36 mouse cellular contexts compared by ENCODE assay signal in genomic region chr17:65649175-65649493, GRCm38 (mm10). TPM values are rescaled to one million over a fixed set of nuclear protein-coding genes. Genes with fewer than 3 reads are reported as not detected.
A peak's percentile ranks its signal among the peaks of the same experiment; 100 is the strongest.
DNase-seq lines count a peak whose midpoint lies in the region; ATAC-seq and TF ChIP-seq lines count a peak whose summit lies in the region.
"Had no signal": no experiment of that assay in that cellular context is flagged by ENCODE, and none has a peak within 500 bp of the region (broad histone marks: within the 10 kb centered on the region; RNA-seq: fewer than 3 reads in every experiment).

No protein-coding gene starts in this region.

- H3K36me3 ChIP-seq in hindbrain, embryonic 10.5 days, result peaks cover 21% of the 10 kb centered on the region; the same call in 1 of the 2 replicates
- H3K36me3 ChIP-seq in hindbrain, embryonic 16.5 days (ENCODE audit: control insufficient read depth, insufficient read depth, low read length), result peaks cover 3% of the 10 kb centered on the region; the same call in 1 of the 2 replicates
- H3K36me3 ChIP-seq in midbrain, embryonic 16.5 days (ENCODE audit: control insufficient read depth, insufficient read depth, low read length), result no peaks in the 10 kb centered on the region
- peaks cover 6% of the 10 kb centered on the region for H3K36me3 ChIP-seq in midbrain, postnatal 0 days (ENCODE audit: insufficient read depth, low read length)
- H3K36me3 ChIP-seq: embryonic facial prominence, embryonic 15.5 days; G1E; liver, embryonic 12.5 days had no signal

- H3K4me2 ChIP-seq in hindbrain, embryonic 16.5 days (ENCODE audit: low read length), result no peak overlapping the region
- H3K4me2 ChIP-seq in midbrain, embryonic 16.5 days (ENCODE audit: low read length), result no peak overlapping the region
- no peak overlapping the region for H3K4me2 ChIP-seq in midbrain, postnatal 0 days (ENCODE audit: low read depth, low read length, poor library complexity, severe bottlenecking)
- H3K4me2 ChIP-seq: embryonic facial prominence, embryonic 15.5 days; forebrain, embryonic 12.5 days; heart, embryonic 13.5 days; hindbrain, embryonic 15.5 days; kidney, embryonic 15.5 days; limb, embryonic 13.5 days; liver, embryonic 12.5 days; neural tube, embryonic 15.5 days had no signal

- no peak overlapping the region for H3K4me3 ChIP-seq in hindbrain, embryonic 10.5 days
- no peak overlapping the region for H3K4me3 ChIP-seq in hindbrain, embryonic 16.5 days (ENCODE audit: low read length)
- H3K4me3 ChIP-seq in midbrain, embryonic 16.5 days (ENCODE audit: low read depth, low read length), result no peak overlapping the region
- no peak overlapping the region for H3K4me3 ChIP-seq in midbrain, postnatal 0 days (ENCODE audit: low read depth, low read length)
- H3K4me3 ChIP-seq: embryonic facial prominence, embryonic 15.5 days; forebrain, embryonic 12.5 days; heart, embryonic 13.5 days; hindbrain, embryonic 15.5 days; kidney, embryonic 15.5 days; left cerebral cortex, adult 2 months; limb, embryonic 13.5 days; liver, embryonic 12.5 days; neural tube, embryonic 15.5 days had no signal

- H3K4me1 ChIP-seq in hindbrain, embryonic 10.5 days (replicated peaks), result peaks cover 10% of the 10 kb centered on the region; the same call in 1 of the 2 replicates
- H3K4me1 ChIP-seq in hindbrain, embryonic 16.5 days (ENCODE audit: control insufficient read depth, insufficient read depth, low read depth, low read length), result no peaks in the 10 kb centered on the region
- H3K4me1 ChIP-seq in midbrain, embryonic 16.5 days (ENCODE audit: control insufficient read depth, insufficient read depth, low read length), result peaks cover 3% of the 10 kb centered on the region; the same call in 1 of the 2 replicates
- no peaks in the 10 kb centered on the region for H3K4me1 ChIP-seq in midbrain, postnatal 0 days (ENCODE audit: insufficient read depth, low read length)
- H3K4me1 ChIP-seq: embryonic facial prominence, embryonic 15.5 days; forebrain, embryonic 12.5 days; hindbrain, embryonic 15.5 days; kidney, embryonic 15.5 days; limb, embryonic 13.5 days; liver, embryonic 12.5 days; neural tube, embryonic 15.5 days had no signal

- no peaks in the 10 kb centered on the region for H3K27me3 ChIP-seq in hindbrain, embryonic 10.5 days (ENCODE audit: insufficient read depth, poor library complexity, severe bottlenecking)
- H3K27me3 ChIP-seq in hindbrain, embryonic 16.5 days (replicated peaks; ENCODE audit: control insufficient read depth, insufficient read depth, low read length), result no peaks in the 10 kb centered on the region
- no peaks in the 10 kb centered on the region for H3K27me3 ChIP-seq in midbrain, embryonic 16.5 days (ENCODE audit: control insufficient read depth, insufficient read depth, low read depth, low read length)
- no peaks in the 10 kb centered on the region for H3K27me3 ChIP-seq in midbrain, postnatal 0 days (ENCODE audit: insufficient read depth, low read length)
- H3K27me3 ChIP-seq: embryonic facial prominence, embryonic 15.5 days; forebrain, embryonic 12.5 days; heart, embryonic 13.5 days; hindbrain, embryonic 15.5 days; kidney, embryonic 15.5 days; limb, embryonic 13.5 days; liver, embryonic 12.5 days; neural tube, embryonic 15.5 days had no signal

- no peak for ATAC-seq in hindbrain, embryonic 16.5 days
- ATAC-seq in midbrain, embryonic 16.5 days, result peak; percentile 23; the same call in 1 of the 2 replicates
- no peak for ATAC-seq in midbrain, postnatal 0 days (ENCODE audit: low FRiP score)
- ATAC-seq: forebrain, postnatal 0 days; liver, embryonic 12.5 days; liver, postnatal 0 days had no signal

- H3K9ac ChIP-seq in hindbrain, embryonic 16.5 days (ENCODE audit: low read depth, low read length), result no peak overlapping the region
- H3K9ac ChIP-seq in midbrain, embryonic 16.5 days (ENCODE audit: low read depth, low read length), result no peak overlapping the region
- no peak overlapping the region for H3K9ac ChIP-seq in midbrain, postnatal 0 days (replicated peaks; ENCODE audit: low read length, poor library complexity, severe bottlenecking)
- H3K9ac ChIP-seq: embryonic facial prominence, embryonic 15.5 days; forebrain, embryonic 12.5 days; forebrain, postnatal 0 days; heart, embryonic 13.5 days; hindbrain, embryonic 15.5 days; kidney, embryonic 15.5 days; limb, embryonic 13.5 days; liver, embryonic 12.5 days; liver, postnatal 0 days; neural tube, embryonic 15.5 days had no signal

- peak; percentile 41 for DNase-seq in adrenal gland, adult 8-10 months
- no peak for DNase-seq in adrenal gland, postnatal 25 days
- no peak for DNase-seq in hindbrain, embryonic 10.5 days (ENCODE audit: low spot score)
- no peak for DNase-seq in midbrain, postnatal 0 days (ENCODE audit: low spot score)
- no peak for DNase-seq in spleen, postnatal 14 days (ENCODE audit: low spot score in 2 of 2)
- DNase-seq: cerebellum, adult 11 months; cerebellum, adult 9-11 months; forebrain, postnatal 0 days; kidney, adult 18-20 months; kidney, postnatal 25 days; liver, postnatal 0 days; lung, postnatal 36 days; retina, postnatal 1 day; right cerebral cortex, postnatal 14 days; spleen, adult 18-20 months; thymus, postnatal 4 days had no signal

- 85% methylated on average over 2 of the region's 2 CpGs for WGBS in hindbrain, embryonic 10.5 days
- WGBS in hindbrain, embryonic 16.5 days, result 93% methylated on average over 2 of the region's 2 CpGs
- 100% methylated on average over 2 of the region's 2 CpGs for WGBS in midbrain, embryonic 16.5 days
- WGBS in midbrain, postnatal 0 days, result 84% methylated on average over 2 of the region's 2 CpGs

- H3K9me3 ChIP-seq in hindbrain, embryonic 10.5 days, result no peaks in the 10 kb centered on the region
- no peaks in the 10 kb centered on the region for H3K9me3 ChIP-seq in hindbrain, embryonic 16.5 days (ENCODE audit: control insufficient read depth, low read length)
- no peaks in the 10 kb centered on the region for H3K9me3 ChIP-seq in midbrain, embryonic 16.5 days (replicated peaks; ENCODE audit: control insufficient read depth, low read length, poor library complexity, severe bottlenecking)
- H3K9me3 ChIP-seq in midbrain, postnatal 0 days (ENCODE audit: low read length), result no peaks in the 10 kb centered on the region
- H3K9me3 ChIP-seq: embryonic facial prominence, embryonic 15.5 days; forebrain, embryonic 12.5 days; G1E; heart, embryonic 13.5 days; hindbrain, embryonic 15.5 days; kidney, embryonic 15.5 days; limb, embryonic 13.5 days; liver, embryonic 12.5 days; neural tube, embryonic 15.5 days had no signal

- no peak for TF ChIP-seq CTCF in midbrain, postnatal 0 days (IDR thresholded peaks at IDR 0.05)

- H3K27ac ChIP-seq in hindbrain, embryonic 10.5 days, result 0 out of 2 replicates have a peak overlapping the region, but pooled peaks have one; percentile 16
- H3K27ac ChIP-seq in hindbrain, embryonic 16.5 days (ENCODE audit: low read depth, low read length), result no peak overlapping the region
- no peak overlapping the region for H3K27ac ChIP-seq in midbrain, embryonic 16.5 days (ENCODE audit: low read length)
- no peak overlapping the region for H3K27ac ChIP-seq in midbrain, postnatal 0 days (ENCODE audit: low read depth, low read length)
- H3K27ac ChIP-seq: embryonic facial prominence, embryonic 15.5 days; forebrain, embryonic 12.5 days; heart, embryonic 13.5 days; hindbrain, embryonic 15.5 days; kidney, embryonic 15.5 days; left cerebral cortex, adult 2 months; limb, embryonic 13.5 days; liver, embryonic 12.5 days; neural tube, embryonic 15.5 days; stomach, postnatal 0 days had no signal

RNA-seq across cellular contexts. Expression of gene Txndc2, which starts 7.2 kb away (rescaled TPM):
- 10 to 100 TPM in 2 of 4 experiments, 1 to 10 TPM in 2; 9.2 to 45.4 (median 18.7) TPM for total RNA-seq in adrenal gland, adult 8-10 months (2022)
- 39.6 and 47.1 TPM in 2 replicates for total RNA-seq in adrenal gland, postnatal 25 days (2021)
- polyA plus RNA-seq in hindbrain, embryonic 10.5 days (2016; fragmentation: Nextera tagmentation; extraction: Ambion mirVana), result 0.09 and 0.17 TPM in 2 replicates
- polyA plus RNA-seq in hindbrain, embryonic 16.5 days (2015; fragmentation: Nextera tagmentation; extraction: Ambion mirVana), result 0.11 TPM in 1 of 2 replicates, not detected in the other
- not detected in 2 replicates for polyA plus RNA-seq in midbrain, embryonic 16.5 days (2015; fragmentation: Nextera tagmentation; extraction: Ambion mirVana)
- total RNA-seq in midbrain, postnatal 0 days (2014; rRNA removed), result not detected in 2 replicates
- polyA plus RNA-seq in midbrain, postnatal 0 days (2015; fragmentation: Nextera tagmentation; extraction: Ambion mirVana), result not detected in 2 replicates
- total RNA-seq: common myeloid progenitor, adult 5-6 weeks; hematopoietic stem cell, adult 5-6 weeks; layer of hippocampus, adult 18-20 months; left cerebral cortex, postnatal 25 days; megakaryocyte-erythroid progenitor cell, adult 5-6 weeks had no signal
- polyA plus RNA-seq: forebrain, postnatal 0 days; G1E; heart, embryonic 13.5 days; intestine, embryonic 14.5 days; kidney, embryonic 15.5 days; liver, embryonic 12.5 days; liver, postnatal 0 days; lung, embryonic 16.5 days; stomach, postnatal 0 days had no signal

RNA-seq across cellular contexts. Expression of gene Vapa, which starts 35.8 kb away (rescaled TPM):
- 100 to 1,000 TPM; 108 to 165 (median 135) TPM for total RNA-seq in adrenal gland, adult 8-10 months (2022)
- total RNA-seq in adrenal gland, postnatal 25 days (2021), result 162 and 209 TPM in 2 replicates
- polyA plus RNA-seq in hindbrain, embryonic 10.5 days (2016; fragmentation: Nextera tagmentation; extraction: Ambion mirVana), result 184 and 190 TPM in 2 replicates
- 250 and 257 TPM in 2 replicates for polyA plus RNA-seq in hindbrain, embryonic 16.5 days (2015; fragmentation: Nextera tagmentation; extraction: Ambion mirVana)
- polyA plus RNA-seq in midbrain, embryonic 16.5 days (2015; fragmentation: Nextera tagmentation; extraction: Ambion mirVana), result 275 and 287 TPM in 2 replicates
- 124 and 137 TPM in 2 replicates for total RNA-seq in midbrain, postnatal 0 days (2014; rRNA removed)
- 299 and 315 TPM in 2 replicates for polyA plus RNA-seq in midbrain, postnatal 0 days (2015; fragmentation: Nextera tagmentation; extraction: Ambion mirVana)
